ENCODE assay signal across 8 mouse cellular contexts in the genomic region with DNA sequence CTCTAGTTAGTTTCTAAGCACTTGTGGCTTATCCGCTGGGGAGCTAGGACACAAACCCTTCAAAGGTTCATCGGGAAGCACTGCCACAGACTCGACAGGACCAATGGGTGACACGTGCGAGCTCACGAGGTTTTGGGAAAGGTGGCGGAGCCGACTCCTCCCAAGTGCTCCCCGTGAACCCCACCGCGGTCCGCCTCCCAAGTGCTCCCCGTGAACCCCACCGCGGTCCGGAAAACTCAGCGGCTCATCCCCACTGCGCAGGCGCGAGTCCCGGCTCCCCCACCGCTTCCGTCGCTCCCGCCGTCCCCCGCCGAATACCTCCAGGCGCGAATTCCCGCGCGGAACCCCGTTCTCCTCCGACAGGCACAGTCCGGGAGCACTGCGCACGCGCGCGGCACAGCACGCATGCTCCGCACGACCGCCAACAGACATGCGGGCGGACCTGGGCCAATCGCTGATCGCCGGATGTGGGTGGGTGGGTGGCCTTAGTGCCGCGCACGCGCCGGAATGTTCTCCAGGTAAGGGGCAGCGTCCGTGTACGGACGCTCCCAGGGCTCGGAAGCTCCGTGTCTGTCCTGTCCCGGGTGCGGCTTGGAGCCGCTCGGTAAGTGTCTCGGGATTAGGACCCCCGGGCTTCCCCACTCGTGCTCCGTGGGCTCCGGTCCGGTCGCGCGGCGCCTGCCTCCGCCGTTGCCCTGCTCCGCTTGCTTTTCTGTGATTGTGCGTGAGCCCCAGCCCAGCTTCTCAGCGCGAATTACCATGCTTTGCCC. TPM values are rescaled to one million over a fixed set of nuclear protein-coding genes. Genes with fewer than 3 reads are reported as not detected.
DNase-seq lines count a peak whose midpoint lies in the region; ATAC-seq and TF ChIP-seq lines count a peak whose summit lies in the region.

A gene (minus strand): TSS at position 403 of the 770 bp plus-strand sequence.
A gene (plus strand): TSS at position 488 of the 770 bp plus-strand sequence.

- peaks cover 2% of the 10 kb centered on the region for H3K4me1 ChIP-seq in cortical plate, adult 2 months (ENCODE audit: control insufficient read depth, insufficient read depth, low read length)
- peaks cover 26% of the 10 kb centered on the region for H3K4me1 ChIP-seq in megakaryocyte, embryonic 14.5 days

- TF ChIP-seq POLR2A in cortical plate, adult 2 months (IDR thresholded peaks at IDR 0.05; ENCODE audit: extremely low read depth, insufficient read depth, low read length): peak; percentile 85

- peaks cover 63% of the 10 kb centered on the region for H3K36me3 ChIP-seq in megakaryocyte, embryonic 14.5 days (replicated peaks; ENCODE audit: low read length)

- no peaks in the 10 kb centered on the region for H3K9me3 ChIP-seq in megakaryocyte, embryonic 14.5 days

- DNase-seq in gastrocnemius, adult 8-10 months (ENCODE audit: low spot score in 2 of 2): peak; percentile 90 to 95
- DNase-seq in hindlimb bud, embryonic 11.5 days (ENCODE audit: extremely low spot score, low read depth, low spot score): peak; percentile 64
- DNase-seq in left cerebral cortex, adult 8-10 months (ENCODE audit: low spot score in 2 of 2): peak; percentile 97 to 98
- DNase-seq in right cerebral cortex, postnatal 10 days (ENCODE audit: low spot score in 2 of 2): peak; percentile 99
- peak; percentile 99 for DNase-seq in urinary bladder, postnatal 25 days (ENCODE audit: low spot score)

- TF ChIP-seq CTCF in cortical plate, adult 2 months (IDR thresholded peaks at IDR 0.05; ENCODE audit: extremely low read depth, insufficient read depth, low read length): no peak

- H3K27me3 ChIP-seq in megakaryocyte, embryonic 14.5 days (replicated peaks): no peaks in the 10 kb centered on the region

- peak within 1 kb of the TSS; percentile 88 for H3K4me3 ChIP-seq in cortical plate, adult 2 months (ENCODE audit: insufficient read depth, low read length)
- H3K4me3 ChIP-seq in megakaryocyte, embryonic 14.5 days (replicated peaks): peak within 1 kb of the TSS; percentile 94

- 0 out of 2 replicates have a peak within 1 kb of the TSS, but pooled peaks have one; percentile 22 for H3K27ac ChIP-seq in cortical plate, adult 2 months (ENCODE audit: insufficient read depth, low read length)

- ATAC-seq in activated CD4-positive, CD25-positive, alpha-beta regulatory T cell, adult 4 months: peak; percentile 92

RNA-seq across cellular contexts. Expression of the first gene that starts in this region (rescaled TPM):
- polyA plus RNA-seq in activated CD4-positive, CD25-positive, alpha-beta regulatory T cell, adult 4 months (2017; shearing (Covaris generic)): 10 to 100 TPM; 15.7 to 19.3 TPM
- 9.7 and 10.9 TPM in 2 replicates for polyA plus RNA-seq in cortical plate, adult 2 months (2012; rRNA removed)
- total RNA-seq in gastrocnemius, adult 8-10 months (2022): 10 to 100 TPM; 23.5 to 27.7 (median 25.2) TPM
- total RNA-seq in left cerebral cortex, adult 8-10 months (2022): 10 to 100 TPM; 13.2 to 19.0 (median 15.5) TPM
- 2.5 and 4.9 TPM in 2 replicates for polyA plus RNA-seq in megakaryocyte, embryonic 14.5 days (2012; ENCODE audit: insufficient read depth, low replicate concordance)

RNA-seq across cellular contexts. Expression of the second gene that starts in this region (rescaled TPM):
- polyA plus RNA-seq in activated CD4-positive, CD25-positive, alpha-beta regulatory T cell, adult 4 months (2017; shearing (Covaris generic)): 10 to 100 TPM; 29.7 to 33.1 TPM
- 15.2 and 16.3 TPM in 2 replicates for polyA plus RNA-seq in cortical plate, adult 2 months (2012; rRNA removed)
- 10 to 100 TPM in 3 of 4 experiments, 1 to 10 TPM in 1; 8.5 to 12.2 (median 10.8) TPM for total RNA-seq in gastrocnemius, adult 8-10 months (2022)
- 10 to 100 TPM; 13.7 to 21.5 (median 16.1) TPM for total RNA-seq in left cerebral cortex, adult 8-10 months (2022)
- polyA plus RNA-seq in megakaryocyte, embryonic 14.5 days (2012; ENCODE audit: insufficient read depth, low replicate concordance): 0.28 TPM in 1 of 2 replicates, not detected in the other

Comparison
In these comparisons a context has a peak if more than half of its experiments do, and no peak if none do; other contexts are left out.
1. Peak in every context shown above with its lines: DNase-seq, ATAC-seq, H3K4me3 ChIP-seq and H3K27ac ChIP-seq.
2. RNA of the second gene that starts in this region (polyA plus RNA-seq): 29.7 to 33.1 TPM in activated CD4-positive, CD25-positive, alpha-beta regulatory T cell, adult 4 months and 15.2 to 16.3 TPM in cortical plate, adult 2 months; 0.28 TPM in megakaryocyte, embryonic 14.5 days; every median in the first group is over 10 times any median in the second.